Mouse (Mus musculus): ENCODE measurements at regions not wholly inside any gene's neighbourhood (a gene's known extent, or its start where the extent isn't known, plus 50 kb on each side); places are given as distances from the start of the nearest gene placed in this dataset.

DNA sequence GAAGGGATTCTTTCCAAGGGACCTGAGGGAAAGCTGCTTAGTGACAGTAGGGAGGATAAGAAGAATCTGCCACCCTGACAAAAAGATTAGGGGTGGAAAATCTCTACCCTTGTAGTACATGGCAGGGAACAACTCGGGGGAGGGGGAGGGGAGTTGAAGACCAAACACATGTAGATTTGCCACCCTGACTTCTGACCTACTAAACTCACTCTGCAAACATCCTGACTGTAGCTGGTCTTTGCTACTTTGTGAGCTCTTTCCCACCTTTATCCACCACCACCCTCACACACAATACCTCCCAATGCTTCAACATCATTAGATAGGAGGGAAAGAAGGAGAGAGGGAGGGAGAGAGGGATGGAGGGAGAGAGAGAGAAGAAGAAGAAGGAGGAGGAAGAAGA lies 140.4 kb upstream of the BC052040 start:
- no peak for DNase-seq (ENCODE audit: low read depth, low spot score)

DNA sequence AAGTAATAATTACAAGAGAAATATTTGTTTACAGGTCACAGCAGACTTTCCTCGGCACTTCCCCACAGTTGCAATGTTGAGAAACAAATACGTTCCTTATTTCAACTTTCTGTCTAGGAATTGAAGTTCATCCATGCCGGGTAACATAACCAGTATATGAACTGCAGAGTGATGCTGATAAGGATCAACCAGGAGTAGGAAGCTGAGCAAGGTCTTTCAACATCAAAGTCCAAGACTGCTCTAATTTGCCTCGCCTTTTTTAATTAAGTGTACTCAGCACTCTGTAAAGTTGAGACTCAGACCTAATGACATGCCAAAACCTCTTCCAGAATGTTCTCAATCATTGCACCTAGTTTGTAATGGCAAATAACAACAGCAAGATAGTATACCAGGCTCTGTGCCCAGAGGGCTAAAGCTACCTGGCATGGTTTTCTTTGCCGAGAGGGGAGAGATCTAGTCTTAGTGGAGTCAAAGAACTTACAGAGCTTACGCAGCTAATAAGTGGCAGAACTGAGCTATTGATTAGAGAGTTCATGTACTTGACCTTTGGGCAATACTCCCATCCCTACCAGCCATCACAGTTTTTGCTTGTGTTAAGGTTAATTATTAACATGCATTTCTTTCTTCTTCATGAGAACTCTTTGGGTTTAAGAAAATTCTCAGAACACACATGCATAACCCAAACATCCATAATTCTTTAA lies 131.6 kb upstream of the BC052040 start:
- no peak for DNase-seq (ENCODE audit: low read depth, low spot score)

DNA sequence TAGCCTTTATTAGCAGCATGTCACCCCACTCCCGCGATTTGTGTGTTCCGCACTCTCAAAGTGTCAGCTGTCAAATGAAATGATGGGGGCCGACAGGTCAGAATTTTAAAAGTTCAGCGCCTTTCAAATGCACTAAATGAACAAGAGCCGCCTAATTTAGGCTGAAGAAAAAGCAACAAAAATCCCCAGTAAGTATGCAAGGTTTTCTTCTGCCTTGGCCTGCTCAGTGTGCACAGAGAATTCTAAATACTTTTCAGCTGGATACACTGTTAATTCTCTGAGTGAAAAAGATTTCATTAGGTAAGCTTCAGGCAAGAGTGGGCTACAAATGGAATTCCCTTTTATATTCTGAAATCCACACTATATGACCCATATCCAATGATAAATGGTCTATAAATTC lies 125.9 kb upstream of the BC052040 start:
- DNase-seq (ENCODE audit: low read depth, low spot score) = no peak

DNA sequence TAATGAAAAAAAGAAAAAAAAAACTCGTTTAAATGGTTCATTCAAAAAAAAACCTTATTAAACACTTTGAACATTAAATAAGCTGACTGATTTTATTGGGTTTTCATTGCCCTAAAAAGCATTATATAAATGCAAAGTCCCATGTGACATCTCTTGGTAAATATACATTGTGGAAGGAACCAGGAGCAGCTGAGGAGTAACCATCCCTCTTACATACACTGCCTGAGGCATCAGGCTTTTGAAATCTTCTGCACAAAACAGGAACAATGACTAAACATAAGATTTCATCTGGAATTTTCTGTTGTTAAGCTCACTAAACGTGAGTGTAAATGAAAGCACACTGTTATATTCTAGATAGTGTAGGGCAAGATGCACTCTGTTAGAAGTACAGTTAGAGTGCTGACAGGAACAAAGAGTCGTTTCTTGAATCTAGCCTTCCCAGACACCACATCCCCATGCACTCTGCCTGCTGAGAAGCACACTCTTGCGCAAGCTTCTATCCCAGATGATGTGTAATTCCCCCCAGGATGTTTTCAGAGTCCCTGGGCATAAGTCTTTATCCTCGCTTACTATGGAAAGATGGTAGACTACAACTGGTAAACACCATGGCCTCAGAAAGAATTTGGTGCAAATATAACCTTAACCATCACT lies 125.0 kb upstream of the BC052040 start:
- DNase-seq (ENCODE audit: low read depth, low spot score) = no peak

DNA sequence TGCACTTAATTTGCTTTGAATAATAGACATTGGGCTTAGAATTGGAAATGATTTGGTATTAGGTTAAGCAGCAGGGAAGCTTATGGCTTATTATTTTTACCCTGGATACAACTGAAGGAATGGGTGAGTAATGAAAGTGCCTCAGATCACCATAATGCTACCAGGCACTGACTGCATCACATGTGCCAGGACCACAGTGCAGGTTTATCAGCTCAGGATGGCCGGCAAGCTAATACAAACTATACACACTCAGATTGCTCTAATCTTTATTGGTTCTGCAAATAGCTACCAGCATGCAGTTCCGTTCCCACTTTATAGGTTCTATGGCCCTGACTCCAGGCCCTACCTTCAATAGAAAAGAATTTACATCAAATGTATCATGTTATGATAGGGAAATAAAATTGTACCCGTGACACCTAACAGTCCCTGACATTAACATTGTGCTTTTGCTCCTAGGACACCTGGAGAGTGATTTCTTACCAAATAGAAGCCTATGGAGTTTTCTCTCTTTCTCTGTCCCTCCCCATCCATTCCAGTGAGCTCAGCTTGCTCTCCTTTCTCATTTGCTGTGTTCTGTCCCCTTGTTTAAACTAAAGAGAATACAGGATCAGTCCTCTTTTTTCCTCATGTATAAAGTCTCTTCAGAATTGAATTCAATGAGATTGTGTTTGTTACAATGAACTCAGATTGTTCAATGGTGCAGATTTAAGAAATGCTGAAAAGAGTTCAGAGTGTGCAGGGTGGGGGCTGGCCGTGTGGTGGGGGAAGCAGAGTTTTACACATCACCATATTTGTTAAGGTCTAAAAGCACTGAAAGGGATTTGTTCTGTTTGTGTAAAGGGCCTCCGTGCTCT lies 121.3 kb upstream of the BC052040 start:
- DNase-seq (ENCODE audit: low read depth, low spot score) = no peak

DNA sequence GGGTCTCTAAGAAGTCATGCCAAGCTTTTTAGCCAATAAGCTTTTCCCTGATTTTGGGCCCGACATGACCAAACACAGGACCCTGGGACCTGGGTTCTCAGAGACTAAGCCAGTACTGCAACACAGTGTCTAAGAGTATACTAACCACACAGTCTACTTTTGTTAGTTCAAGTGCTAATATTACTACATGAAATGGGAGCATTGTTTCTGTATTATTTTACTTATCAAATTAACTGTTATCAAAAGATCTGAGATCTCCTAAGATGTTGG lies 120.7 kb upstream of the BC052040 start:
- DNase-seq (ENCODE audit: low read depth, low spot score) = no peak

DNA sequence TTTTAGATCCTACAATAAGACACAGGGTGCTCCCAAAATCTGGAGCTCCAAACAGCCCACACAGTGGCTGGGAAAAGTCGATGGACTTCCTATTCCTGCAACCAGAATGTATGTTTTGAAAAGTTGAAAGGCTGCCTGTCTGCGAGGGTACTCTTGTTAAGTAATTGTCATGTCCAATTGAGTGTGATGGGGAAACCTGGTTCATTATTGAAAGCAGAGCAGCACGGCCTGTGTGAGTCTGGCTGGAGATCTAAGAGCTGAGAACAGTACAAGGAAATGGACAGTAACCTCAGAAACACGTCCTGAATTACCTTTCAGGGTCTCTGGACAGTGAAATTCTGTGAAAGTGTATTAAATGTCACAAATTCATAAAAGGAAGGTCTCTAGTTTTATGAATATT lies 115.3 kb upstream of the BC052040 start:
- no peak for DNase-seq (ENCODE audit: low read depth, low spot score)

DNA sequence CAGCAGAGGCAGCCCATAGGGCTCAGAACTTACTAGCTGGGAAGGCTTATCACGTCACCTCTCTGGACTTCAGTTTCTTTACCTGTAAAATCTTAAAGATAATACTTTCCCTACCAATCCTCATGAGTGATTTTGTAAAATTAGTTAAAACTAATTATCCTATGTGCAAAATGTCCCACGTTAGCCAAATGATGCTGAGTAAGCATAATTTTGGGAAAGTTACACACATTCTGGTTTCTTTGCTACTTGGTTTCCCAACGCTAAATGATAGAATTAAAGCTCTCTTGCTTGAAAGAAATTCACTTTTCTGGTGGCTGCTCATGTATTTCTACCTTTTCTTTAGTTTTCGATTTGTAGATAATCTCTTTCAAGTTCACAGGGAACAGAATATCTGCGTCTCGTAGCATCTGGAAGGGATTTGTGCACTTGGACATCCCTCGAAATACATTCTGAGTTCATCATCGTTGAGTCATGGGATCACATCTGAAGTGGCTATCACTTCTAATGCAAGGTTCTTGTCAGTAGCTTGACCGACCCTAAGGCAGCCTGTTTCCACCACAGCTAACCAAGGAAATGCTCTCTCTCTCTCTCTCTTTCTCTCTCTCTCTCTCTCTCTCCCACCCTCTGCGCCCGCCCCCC lies 114.3 kb upstream of the BC052040 start:
- no peak for DNase-seq (ENCODE audit: low read depth, low spot score)

DNA sequence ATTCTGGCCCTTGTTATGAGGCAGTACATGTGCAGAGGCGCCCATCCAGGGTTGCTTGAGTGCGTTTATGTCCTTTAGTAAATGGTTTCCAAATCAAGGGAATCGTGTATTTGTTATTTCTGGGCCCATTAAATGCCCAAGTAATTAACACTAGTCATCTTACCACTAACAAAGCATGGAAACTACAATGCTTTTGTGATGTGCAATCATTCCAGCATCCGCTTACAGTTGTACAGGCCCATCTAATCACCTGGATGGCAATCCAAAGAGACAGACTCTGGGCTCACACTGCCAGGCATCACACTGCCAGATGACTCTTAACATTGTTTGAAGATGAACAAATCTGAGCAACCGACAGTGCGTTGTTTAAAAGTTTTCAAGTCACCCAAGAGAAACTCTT lies 113.6 kb upstream of the BC052040 start:
- no peak for DNase-seq (ENCODE audit: low read depth, low spot score)

DNA sequence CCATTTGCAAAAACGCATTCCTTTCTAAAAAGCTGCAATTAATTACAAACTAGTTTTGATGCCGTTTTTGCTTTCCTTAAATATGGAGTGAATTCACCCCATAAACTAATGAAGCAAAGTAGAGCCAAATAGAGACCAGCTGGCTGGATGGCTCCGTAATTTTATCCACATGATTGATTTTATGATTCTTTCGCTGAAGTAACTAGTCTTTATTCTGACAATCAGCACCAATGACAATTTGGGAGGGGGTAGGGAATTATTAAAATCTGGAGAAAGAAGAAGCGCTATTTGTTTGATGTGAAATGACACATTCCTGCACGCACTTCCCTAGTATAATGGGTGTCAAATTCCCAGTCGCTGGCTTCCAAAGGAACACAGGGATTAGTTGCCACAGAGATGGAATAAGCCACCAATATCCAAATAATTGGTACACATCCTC lies 113.0 kb upstream of the BC052040 start:
- DNase-seq (ENCODE audit: low read depth, low spot score) = no peak

DNA sequence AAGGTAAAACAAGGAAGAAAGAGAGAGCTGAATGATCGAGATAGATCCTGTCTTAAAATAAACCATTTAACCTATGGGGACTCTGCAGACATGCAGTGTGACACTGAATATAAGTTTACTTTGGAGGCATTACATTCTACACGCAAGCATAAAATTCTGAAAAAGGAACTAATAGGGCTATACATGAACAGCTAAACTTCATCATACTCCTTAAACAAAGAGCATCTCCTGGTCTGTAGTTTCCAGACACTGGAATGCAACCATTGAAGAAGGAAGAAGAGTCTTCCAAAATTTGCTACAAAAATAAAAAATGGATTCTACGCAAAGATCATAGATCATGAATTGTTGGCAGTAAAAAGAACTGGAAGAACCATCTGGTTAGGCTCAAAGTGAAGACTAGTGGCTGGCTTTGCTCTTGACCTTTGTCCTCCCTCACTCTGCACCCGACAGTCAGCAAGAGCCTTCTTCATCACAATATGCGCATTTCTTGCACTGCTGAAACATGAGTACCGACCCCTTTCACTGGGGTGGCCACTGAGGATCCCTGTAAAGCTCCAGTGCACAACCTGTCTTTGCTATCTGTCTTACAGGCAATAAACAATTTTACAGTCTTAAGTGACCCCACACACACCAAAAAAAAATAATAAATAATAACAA lies 112.2 kb upstream of the BC052040 start:
- DNase-seq (ENCODE audit: low read depth, low spot score) = no peak

DNA sequence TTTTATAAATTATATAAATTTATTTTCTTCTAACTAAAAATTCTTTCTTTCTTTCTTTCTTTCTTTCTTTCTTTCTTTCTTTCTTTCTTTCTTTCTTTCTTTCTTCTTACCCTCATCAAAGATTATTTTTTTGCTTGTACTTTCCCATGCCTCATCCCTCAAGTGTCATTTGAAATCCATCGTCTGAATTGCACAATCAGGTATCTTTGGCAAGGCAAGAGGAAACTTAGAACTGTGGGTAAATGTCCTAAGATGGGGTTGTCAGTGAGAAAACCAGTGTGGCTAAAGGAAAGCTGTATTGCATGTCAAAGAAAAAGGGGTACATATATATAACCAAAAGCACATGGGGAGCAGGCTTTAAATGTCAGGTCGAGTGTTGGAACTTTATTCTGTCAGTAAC lies 109.1 kb upstream of the BC052040 start:
- no peak for DNase-seq (ENCODE audit: low read depth, low spot score)

DNA sequence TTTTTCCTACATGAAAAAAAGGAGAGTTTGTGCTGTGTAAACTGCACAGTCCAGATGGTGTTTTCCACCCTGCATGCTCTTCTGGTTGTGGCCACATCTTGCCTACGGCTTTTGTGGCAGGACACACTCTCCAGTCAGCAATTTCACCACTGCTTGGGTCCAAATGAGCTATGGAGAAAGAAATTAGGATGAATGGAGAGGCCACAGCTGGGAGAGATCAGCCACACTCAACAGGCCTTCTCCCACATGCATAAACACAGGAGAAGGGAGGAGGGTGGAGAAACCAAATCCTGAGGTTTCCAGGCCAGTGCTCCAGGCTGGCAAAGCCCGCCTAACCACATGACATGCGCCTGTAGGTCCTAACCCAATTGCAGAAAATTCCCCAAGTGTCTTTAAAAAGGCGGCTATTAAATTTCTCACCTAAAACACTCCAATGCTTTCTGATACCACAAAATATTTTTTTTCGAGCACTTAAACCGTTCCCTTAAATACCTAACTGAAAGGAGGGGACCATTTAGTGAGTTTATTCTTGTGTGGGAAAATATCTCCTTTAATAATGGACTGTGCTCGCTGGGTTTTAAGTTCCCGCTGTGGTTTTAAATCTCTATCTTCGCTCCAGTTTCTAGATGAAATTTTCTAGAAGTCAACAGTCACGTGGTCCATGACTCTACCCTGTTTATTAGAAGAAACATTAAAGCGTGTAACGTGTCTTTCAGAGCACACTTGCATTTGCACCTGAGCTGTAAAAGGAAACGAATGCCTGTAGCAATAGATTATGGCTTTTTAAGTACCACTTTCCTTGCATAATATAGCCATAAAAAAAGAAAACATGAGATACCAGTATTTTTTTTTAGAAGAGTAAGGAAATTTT lies 97.9 kb upstream of the BC052040 start:
- no peak for DNase-seq (ENCODE audit: low read depth, low spot score)

DNA sequence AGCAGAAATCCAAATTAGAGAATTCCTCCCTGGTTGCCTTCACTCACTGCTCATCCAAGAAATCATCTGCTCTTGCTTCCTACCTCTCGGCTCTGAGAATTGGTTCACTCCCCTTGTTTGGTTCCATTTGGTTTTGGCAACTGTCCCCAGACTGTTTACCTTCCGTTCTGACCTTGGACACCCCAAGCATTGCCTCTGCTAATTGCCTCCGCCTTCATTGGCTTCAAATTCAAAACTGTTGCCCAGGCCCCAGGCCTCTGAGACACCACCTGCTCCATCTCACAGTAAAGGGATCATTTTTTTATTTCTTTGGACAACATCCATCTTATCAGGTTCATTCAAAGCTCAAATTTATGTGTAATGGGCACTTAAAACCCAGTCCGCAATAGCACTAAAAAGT lies 93.1 kb upstream of the BC052040 start:
- no peak for DNase-seq (ENCODE audit: low read depth, low spot score)

DNA sequence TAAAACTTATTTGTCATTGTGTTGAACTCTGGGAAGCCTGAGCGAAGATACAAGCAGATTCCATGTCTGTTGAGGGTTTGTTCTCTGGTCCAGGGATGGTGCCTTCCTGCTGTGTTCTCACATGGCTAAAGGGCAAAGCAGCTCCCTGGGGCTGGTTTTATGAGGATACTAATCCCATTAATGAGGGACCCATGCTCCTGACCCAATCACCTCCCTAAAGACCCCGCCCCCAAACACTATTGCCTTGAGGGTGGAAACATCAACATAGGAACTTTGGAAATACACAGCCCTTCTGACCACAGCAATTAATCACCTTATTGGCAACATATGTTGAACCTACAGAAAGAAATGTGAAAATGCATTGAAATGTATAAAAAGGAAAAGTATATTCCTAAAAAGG lies 88.5 kb upstream of the BC052040 start:
- DNase-seq (ENCODE audit: low read depth, low spot score) = no peak

DNA sequence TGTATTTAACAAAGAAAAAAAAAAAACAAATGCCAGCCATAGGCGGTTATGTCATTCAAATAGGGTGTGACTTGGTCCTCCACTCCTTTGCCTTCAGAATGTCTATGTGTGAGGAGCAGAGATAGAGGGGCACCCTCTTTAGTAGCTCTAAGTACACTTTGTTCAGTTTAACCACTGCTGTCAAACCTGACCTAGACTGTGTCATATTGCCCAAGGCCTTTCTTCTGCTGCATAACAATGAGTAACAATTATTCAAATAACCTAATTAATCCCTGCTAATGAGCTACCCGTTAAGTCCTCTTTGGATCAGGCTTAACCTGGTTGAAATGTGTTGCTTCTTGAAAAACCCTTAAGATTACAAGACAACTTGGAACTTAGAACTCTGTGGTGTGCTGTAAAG lies 81.6 kb upstream of the BC052040 start:
- DNase-seq (ENCODE audit: low read depth, low spot score) = no peak

DNA sequence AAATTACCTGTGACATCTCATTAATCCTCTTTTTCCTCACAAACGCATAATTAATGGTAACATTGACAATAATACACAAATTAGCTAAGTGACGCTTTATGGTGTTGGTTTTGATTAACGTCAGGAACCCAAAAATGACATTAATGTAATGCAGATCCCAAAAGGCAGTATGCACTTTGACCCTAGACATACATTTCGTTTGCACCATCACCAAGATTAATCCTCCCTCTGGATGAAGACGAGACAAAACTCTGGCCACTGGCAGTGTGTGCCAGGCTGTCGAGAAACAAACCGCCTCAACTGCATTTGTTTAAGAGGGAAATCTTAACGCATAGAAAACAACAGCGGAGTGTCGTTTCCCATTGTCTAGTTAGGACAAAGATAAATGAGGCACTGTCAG lies 72.0 kb upstream of the BC052040 start:
- DNase-seq (ENCODE audit: low read depth, low spot score) = no peak

DNA sequence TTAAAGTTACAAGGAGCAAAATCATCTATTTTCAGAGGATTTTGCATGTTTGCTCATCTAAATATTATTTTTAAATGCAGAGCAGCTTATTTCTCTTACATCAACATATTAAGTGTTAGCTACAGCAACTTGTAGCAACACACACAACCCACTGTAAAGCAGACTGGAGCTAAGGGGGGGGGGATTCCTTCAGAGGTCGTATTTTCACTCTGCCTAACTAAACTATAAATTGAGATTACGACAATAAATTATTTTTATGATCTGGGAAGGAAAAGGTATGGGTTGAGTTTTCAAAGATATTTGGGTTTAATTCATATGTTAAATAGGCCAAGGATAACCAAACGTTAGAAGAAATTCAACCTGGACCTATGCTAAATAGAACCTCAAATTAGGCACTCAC lies 70.4 kb upstream of the BC052040 start:
- no peak for DNase-seq (ENCODE audit: low read depth, low spot score)

DNA sequence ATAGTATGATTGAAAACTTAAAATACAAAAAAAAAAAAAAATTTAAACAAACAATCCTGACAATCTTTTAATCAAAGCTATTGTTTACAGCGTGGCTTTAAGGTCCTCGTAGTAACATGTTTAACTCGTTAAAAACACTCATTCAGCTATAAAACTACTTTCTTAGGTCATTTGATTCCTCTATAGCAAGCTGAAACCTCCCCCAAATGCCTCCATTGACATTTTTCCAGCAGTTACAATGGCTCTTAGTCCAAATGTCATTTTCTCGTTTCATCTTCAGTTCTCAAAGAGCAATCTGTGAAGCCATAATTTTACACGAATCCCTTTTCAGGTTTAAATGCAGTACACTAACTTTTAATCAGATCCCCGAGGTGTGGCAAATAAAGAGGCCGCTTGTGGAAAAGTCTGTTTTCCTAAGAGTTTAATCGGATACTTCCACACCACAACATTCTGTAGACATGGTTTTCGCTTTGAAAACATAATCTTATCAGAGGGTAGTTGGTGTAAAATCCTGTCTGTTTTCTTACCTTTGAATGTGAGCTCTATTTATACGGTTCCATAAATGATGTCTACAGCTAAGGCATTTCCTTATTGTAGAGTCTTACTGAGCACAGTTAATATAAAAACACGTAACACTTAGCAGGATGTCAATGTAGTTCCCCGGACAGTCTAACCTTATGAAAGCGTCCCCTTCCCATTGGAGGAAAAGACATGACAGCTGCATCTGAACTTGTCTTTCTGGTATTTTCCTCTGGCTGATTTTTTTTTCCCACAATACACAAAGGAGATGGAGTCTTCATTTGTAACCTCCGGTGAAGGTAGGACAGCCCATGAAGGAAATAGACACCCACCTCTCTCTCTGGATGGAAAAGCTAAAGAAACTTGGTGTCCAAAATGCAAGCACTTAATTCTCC lies 69.6 kb upstream of the BC052040 start:
- DNase-seq (ENCODE audit: low read depth, low spot score) = no peak

DNA sequence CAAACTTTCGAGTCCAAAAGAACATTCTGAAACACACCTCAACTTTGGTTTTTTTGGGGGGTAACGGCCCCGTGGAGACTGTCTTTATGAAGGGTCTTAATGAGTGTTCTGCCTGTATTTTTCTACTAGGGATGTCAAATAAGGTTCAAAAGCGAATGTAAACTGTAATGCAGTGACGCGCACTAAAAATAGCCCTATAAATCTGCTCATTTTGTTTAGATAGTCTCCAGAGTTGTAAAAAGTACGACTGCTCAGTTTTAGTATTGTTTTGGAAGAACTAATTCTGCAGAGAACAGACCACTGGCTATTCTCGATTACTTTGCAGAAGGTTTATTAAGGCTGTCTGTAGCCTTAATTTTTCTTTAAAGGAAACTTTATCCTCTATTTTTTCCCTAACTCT lies 68.6 kb upstream of the BC052040 start:
- DNase-seq (ENCODE audit: low read depth, low spot score) = no peak
